Mouse (Mus musculus) cerebellum, adult (tissue): ENCODE data around the gene Tgfbr2.

ENCODE experiments used
- ATAC-seq: cut with Nextera tagmentation; 2 replicates; pipeline ENCODE4 v1.9.2; 2017; ENCODE audit warnings: mild to moderate bottlenecking, moderate library complexity, mixed read lengths; ENCODE audit not compliant: insufficient number of reproducible peaks, low FRiP score, low TSS enrichment

Gene Tgfbr2

GRCm38 (mm10) chr9:116174481-116175461 is at the start of gene Tgfbr2:
Gene Tgfbr2 (minus strand): TSS chr9:116175360.
- no peak for ATAC-seq

DNA sequence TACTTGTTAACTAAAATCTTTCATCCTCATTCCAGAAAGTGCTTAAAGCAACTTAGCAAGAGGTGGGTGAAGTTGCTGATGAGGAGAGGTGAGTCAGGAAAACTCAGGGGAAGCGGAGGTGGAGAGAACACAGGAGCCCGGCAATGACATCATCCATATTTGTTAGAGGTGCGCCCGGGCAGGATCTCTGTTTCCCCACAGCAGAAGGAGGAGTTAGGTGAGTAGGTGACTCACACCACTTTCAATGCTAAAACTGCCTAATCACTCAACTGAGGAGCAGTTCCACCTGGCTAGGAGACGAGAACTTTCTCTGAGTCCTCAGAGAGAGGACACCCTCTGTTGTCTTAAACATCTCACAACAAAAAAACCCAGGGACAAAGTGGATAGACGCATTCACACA is 48.2 kb upstream of the Tgfbr2 start:
- no peak for ATAC-seq

DNA sequence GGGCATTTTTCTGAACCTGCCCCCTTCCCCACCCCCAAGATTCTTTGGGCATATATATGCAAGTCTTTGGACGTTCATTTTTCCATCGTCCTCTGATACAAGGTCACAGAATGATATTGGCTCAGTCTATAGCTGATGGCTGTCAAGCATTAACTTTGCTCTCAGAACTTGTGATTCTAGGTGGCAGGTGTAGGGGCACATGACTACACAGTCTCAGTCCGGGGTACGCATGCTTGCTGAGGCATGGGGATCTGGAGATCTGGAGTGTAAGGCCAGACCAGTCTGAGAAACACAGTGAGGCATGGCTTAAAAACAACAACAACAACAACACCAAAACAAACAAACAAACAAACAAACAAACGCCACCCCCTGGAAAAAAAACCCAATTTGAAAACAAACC is 47.5 kb upstream of the Tgfbr2 start:
- ATAC-seq: no peak

DNA sequence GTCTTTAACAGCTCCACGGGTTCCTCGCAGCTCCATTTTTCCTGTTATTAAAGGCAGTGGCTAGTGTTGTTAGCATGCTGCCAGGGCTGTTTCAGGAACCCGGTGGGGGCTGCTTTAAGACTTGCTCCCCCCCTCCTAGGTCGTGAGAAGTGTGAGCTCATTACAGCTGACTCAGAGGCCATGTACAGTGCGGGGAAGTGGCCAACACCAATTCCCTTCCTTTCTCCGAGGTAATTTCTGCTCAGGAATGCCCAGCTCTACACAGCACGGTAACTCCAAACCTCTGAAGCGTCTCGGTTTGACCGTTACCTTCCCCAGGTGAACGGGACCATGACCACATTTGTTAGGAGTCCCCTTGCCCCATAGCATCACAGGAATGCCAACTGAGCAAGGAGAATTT is 46.8 kb upstream of the Tgfbr2 start:
- ATAC-seq: no peak

DNA sequence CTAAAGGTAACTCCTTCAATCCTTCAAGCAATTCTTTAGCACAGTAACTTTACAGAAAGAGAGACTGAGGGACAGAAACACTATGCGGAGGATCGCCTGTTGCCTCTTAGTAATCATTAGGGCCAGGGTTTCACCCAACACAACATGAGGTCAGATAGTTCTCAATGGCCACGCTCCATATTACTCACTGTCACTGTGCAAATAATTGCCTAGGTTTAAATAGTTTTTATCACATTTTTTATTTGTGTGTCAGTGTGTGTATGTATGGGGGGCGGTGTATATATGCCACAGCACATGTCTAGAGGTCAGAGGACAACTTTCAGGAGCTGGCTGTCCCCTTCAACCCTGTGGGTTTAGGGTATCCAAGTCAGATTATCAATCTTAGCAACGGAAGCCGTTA is 46.4 kb upstream of the Tgfbr2 start:
- ATAC-seq: no peak

DNA sequence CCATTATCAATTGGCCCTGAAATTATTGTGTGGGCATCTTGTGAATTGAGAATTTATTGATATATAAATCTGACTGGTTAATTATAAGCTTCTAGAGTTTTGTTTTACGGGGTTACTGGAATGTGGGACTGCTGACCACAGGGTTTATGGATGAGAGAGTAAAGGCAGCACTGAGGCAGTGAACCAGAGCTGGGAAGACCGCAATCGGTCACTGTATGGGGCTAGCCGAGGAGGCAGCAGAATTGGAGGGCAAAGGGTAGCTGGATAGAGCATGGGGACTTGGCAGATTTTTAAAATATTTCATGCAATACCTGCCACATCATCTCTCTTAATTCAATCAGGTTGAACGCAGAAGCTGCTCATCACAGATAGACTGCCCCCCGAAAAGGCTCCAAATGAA is 45.5 kb upstream of the Tgfbr2 start:
- no peak for ATAC-seq

DNA sequence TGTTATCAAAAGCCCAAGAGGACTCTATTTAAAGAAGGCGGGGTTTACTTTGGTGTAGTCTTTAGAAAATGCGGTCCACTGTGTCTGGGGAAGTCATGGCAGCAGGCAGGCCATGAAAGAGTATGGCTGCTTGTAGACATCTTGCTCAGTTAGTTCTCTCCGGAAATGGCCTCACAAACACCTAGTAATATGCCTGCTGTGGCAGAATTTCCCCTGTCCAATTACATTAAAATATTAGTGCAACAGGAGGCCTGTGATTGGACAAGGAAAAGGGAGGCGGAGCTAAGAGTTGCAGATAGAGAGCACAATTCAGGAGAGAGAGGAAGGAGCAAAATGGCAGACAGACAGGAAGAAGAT is 45.0 kb upstream of the Tgfbr2 start:
- no peak for ATAC-seq

DNA sequence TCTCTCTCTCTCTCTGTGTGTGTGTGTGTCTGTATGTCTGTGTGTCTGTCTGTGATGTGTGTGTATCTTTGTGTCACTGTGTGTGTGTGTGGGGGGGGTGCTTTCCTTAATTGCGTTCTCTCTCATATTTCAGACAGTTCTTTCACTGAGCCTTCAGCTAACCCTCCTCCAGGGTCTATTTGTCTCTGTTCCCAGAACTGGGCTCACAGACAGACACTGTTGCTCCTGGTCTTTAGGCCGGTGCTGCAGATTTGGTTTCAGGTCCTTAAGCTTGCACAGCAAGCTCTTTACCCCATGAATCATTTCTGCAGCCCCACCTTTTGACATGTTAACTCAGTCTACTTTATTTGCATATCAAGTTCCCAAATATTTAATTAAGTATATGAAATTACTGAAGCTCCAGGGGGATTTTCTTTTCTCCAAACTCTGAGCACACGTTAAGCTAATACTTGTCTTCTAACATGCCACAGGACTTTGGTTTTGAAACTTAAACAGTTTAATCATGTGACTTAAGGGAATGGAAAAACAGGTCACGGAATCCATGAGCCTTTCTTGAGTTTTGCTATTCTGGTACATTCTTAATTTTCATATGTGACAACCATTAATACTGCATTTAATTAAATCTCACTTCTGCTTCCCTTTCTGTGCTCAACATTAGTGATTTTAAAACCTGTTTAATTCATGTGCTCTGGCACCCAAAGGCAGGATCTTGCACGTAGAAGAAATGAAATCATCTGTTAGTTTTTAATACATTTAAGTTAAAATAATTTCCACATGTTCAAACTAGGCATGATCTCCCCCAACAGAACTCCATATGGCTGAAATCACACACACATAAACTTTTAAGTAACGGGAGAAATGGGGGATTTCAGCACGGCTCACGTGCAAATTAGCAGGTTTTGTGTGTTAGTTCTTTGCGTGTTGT is 44.3 kb upstream of the Tgfbr2 start:
- ATAC-seq: no peak

GRCm38 (mm10) chr9:116218780-116219179 is 43.6 kb upstream of the Tgfbr2 start:
- no peak for ATAC-seq

- no peak for ATAC-seq
These were observed 41.9 kb upstream of the Tgfbr2 start for GRCm38 (mm10) chr9:116217099-116217498.

DNA sequence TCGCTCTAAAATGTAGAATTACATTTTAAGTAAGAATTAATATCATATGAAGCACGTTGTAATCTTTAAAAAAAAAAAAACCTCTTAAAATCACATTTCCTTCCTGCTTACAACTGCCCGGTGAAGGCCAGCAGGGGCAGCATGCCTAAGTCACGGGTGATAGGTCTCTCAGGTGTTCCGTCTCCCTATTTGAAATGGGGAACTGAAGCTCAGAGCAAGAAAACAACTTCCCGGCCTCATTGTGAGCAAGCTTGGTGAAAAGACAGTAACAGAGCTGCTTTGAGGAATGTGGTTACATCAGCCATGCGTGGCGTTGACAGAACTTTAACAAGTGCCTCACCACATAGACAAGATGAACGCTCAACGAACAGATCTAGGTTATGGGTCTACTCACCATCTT is 41.5 kb upstream of the Tgfbr2 start:
- no peak for ATAC-seq

DNA sequence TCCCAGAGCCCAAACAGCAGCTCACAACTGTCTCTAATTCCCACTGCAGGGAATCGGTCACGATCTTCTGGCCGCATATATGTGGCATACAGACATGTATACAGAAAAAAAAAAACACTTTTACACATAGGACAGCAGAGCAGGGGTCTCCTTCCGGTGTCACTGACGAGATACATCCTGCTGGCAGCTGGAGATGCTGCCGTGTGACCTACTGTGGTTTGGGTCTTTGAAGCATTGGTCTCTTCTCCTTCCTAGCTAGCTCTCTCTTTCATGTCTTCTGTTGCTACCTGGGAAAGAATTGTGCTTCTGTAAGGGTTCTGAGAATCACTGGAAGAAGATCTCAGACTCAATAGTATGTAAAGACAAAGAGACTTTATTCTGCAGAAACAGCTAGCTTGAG is 39.1 kb upstream of the Tgfbr2 start:
- ATAC-seq: no peak

DNA sequence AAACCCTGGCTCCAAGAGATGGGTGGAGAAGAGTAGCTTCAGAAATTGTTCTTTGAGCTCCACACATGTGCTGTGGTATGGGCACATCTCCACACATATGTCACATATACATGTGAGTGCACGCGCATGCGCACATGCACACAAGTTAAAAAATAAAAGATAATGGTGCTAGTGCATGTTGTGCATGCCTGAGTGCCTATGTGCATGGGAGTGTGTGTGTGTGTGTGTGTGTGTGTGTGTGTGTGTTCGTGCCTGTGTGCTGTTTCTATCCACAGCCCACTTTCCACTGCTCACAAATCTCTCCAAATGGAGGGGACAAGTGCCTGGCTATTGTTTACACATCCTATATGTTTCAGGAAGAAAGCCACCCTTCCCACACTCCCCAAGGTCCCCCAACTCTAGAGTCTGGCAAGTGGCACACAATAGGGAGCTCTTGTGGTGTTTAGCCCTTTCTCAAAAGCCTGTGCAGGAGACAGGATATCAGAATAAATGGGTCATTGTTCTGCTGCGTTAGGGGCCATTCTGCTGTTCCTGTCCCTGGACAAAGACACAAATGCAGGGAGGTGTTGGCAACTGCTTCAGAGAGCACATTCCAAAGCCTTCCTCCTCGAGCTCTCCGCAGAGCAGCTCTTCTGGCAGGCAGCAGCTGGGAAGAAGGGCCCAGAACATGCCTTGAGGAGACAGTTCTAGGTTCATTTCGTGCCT is 37.9 kb upstream of the Tgfbr2 start:
- no peak for ATAC-seq

DNA sequence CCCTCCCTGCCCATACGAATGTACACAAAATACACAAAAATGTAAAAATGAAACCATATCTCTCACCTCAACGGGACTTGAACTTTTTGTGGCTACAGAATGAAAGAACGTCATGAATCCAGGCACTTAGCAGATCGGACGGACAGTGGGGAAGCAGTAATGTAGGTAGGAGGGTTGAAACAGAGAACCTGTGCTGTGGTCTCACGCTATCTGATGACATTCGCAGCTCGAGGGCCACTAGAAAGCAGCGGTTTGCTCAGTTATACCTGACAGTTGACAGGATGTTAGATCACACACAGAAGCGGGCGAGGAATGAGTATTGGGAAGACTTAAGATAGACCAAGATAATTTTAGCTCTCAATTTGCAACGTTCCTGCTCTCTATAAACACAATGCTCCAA is 36.9 kb upstream of the Tgfbr2 start:
- no peak for ATAC-seq

DNA sequence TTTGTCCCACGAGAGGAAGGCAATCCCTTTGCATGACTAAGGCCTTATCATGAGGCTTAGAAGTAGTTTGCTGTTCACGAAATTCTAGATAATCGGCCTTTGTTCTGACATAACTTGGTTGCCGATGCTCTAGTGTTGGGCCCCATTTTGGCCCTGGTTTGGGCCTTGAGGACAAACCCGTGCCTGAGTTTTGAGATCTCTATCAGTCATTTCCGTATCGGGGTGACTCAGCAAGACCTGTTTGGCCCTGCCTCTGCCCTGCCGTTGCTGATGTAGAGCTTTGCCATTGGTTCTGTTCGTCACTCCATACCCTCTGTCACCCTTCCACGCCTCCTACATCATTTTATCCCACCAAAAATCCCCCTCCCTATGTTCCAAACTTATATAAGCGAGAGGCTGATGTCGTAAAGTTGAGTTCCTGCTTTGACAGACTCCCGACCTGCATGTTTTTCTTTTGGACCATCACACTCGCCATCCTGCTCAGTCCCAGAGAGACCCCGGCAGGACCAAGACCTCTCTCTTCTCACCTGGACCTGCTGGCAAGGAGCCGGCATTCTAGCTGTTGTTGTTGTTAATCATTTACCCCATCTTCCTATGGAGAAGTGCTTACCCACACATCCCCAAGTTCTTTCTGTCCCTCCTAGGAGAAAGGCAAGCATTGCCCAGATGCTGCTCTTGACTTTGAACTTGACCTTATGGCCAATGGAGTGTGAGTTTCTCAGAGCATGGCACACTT is 33.2 kb upstream of the Tgfbr2 start:
- ATAC-seq: no peak

DNA sequence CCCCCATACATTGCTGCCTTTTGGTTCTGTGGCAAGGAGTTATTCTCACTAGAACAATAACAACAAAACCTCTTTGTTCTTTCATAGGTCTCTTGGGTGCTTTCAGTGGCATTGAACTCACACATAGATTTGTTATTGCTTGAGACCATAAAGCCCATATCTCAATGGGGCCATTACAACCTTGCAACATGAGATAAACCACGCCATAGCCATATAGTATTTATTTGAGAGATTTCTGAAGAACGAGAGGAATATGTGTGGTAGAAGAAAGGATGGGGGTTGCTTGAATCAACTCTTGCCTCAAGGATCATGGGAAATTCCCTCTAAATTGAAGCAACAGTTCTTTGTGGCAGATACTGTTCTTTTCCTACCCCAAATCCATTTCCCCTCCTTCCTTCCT is 31.7 kb upstream of the Tgfbr2 start:
- no peak for ATAC-seq

GRCm38 (mm10) chr9:116203675-116204074 is 28.5 kb upstream of the Tgfbr2 start:
- no peak for ATAC-seq

DNA sequence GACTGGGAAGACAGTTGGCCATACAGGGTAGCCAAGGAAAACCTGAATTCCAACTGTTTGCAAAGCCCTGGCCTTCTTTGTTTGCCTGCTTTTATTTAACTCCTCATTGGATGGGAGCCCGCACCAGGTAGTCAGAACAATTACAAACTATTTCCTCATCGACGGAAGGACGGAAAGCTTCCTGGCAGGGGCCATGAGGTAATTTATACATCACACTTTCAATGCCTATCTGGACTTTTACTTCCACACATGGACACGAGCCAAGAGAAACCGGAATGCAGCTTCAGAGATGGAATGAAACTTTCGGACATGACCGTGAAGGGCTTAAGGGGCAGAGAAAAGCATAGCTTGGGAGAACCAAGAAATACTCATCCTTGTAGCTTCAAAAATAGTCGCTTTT is 24.0 kb upstream of the Tgfbr2 start:
- no peak for ATAC-seq

- ATAC-seq: no peak
These were observed 23.3 kb upstream of the Tgfbr2 start for GRCm38 (mm10) chr9:116198488-116198887.
